Mouse (Mus musculus) midbrain, embryonic 11.5 days (tissue): Measurements from ENCODE around the gene Ms4a3. TPM values are rescaled to one million over a fixed set of nuclear protein-coding genes. Genes with fewer than 3 reads are reported as not detected.
A peak's percentile ranks its signal among the peaks of the same experiment; 100 is the strongest.

Experiments
- ATAC-seq: fragments of 200-750 bp; cut with Nextera tagmentation; 2 replicates; pipeline ENCODE4 v1.8.0; 2017; ENCODE audit warnings: moderate TSS enrichment, moderate library complexity; ENCODE audit not compliant: low FRiP score
- DNase-seq: peaks from one replicate; pipeline ENCODE4 v3.0.0; 2015; ENCODE audit warnings: low spot score; ENCODE audit errors: missing footprints
- H3K27ac ChIP-seq: fragments of 300-500 bp; sonication (generic); 2 replicates; pipeline ENCODE4 v1.5.1; 2014; ENCODE audit warnings: low read depth, low read length
- H3K27me3 ChIP-seq: fragments of 300-500 bp; sonication (generic); 2 replicates; pipeline ENCODE4 v1.6.1; 2014; ENCODE audit warnings: mild to moderate bottlenecking, low read length, moderate library complexity, mixed read lengths; ENCODE audit not compliant: control insufficient read depth, insufficient read depth
- H3K36me3 ChIP-seq: fragments of 300-500 bp; sonication (generic); 2 replicates; pipeline ENCODE4 v1.6.1; 2014; ENCODE audit warnings: mild to moderate bottlenecking, low read length, moderate library complexity, mixed read lengths; ENCODE audit not compliant: control insufficient read depth, insufficient read depth
- H3K4me1 ChIP-seq: fragments of 300-500 bp; sonication (generic); 2 replicates; pipeline ENCODE4 v1.6.1; 2014; ENCODE audit warnings: low read length; ENCODE audit not compliant: control insufficient read depth, insufficient read depth
- H3K4me2 ChIP-seq: fragments of 300-500 bp; sonication (generic); 2 replicates; pipeline ENCODE4 v1.6.1; 2014; ENCODE audit warnings: mild to moderate bottlenecking, moderate library complexity
- H3K4me3 ChIP-seq: fragments of 300-500 bp; sonication (generic); 2 replicates; pipeline ENCODE4 v1.5.1; 2014; ENCODE audit warnings: low read depth, low read length
- H3K9ac ChIP-seq: fragments of 300-500 bp; sonication (generic); 2 replicates; pipeline ENCODE4 v1.6.1; 2014; ENCODE audit warnings: low read length
- H3K9me3 ChIP-seq: fragments of 300-500 bp; sonication (generic); 2 replicates; pipeline ENCODE4 v1.6.1; 2016; ENCODE audit warnings: low read length; ENCODE audit not compliant: control insufficient read depth
- WGBS: fragments of 180-500 bp; shearing (Covaris S2); extraction: QIAGEN DNeasy Blood & Tissue Kit; methylation state at CpG from one replicate; pipeline ENCODE4 v1.1.7; 2014; 5-methylcytosine and 5-hydroxymethylcytosine counted together
- polyA plus RNA-seq: library from polyadenylated mRNA; unstranded; fragments of >200 nt; fragmentation: Nextera tagmentation; extraction: Ambion mirVana; gene quantifications from 2 replicates; pipeline ENCODE4 v1.2.1, GENCODE M21; 2014

Ms4a3 gene
- polyA plus RNA-seq, 1 experiment from 2014 or later, result 0.14 TPM

GRCm38 (mm10) chr19:11625231-11625630 lies 15.4 kb downstream of the Ms4a3 start:
- no peaks in the 10 kb centered on the region for H3K4me1 ChIP-seq
- H3K27me3 ChIP-seq, result no peaks in the 10 kb centered on the region
- H3K27ac ChIP-seq, result no peak overlapping the region
- H3K9ac ChIP-seq, result no peak overlapping the region
- H3K36me3 ChIP-seq, result no peaks in the 10 kb centered on the region
- no peak overlapping the region for H3K4me2 ChIP-seq
- 90% methylated on average over 5 of the region's 5 CpGs for WGBS
- ATAC-seq (no peak), DNase-seq (no peak)
- no peaks in the 10 kb centered on the region for H3K9me3 ChIP-seq
- H3K4me3 ChIP-seq, result no peak overlapping the region

- DNase-seq (no peak), ATAC-seq (no peak)
- H3K9me3 ChIP-seq, result no peaks in the 10 kb centered on the region
- no peak overlapping the region for H3K4me2 ChIP-seq
- H3K27me3 ChIP-seq, result no peaks in the 10 kb centered on the region
- H3K27ac ChIP-seq, result no peak overlapping the region
- no peaks in the 10 kb centered on the region for H3K36me3 ChIP-seq
- no peaks in the 10 kb centered on the region for H3K4me1 ChIP-seq
- H3K4me3 ChIP-seq, result no peak overlapping the region
- H3K9ac ChIP-seq, result no peak overlapping the region
Measured at GRCm38 (mm10) chr19:11624800-11625199, 15.9 kb downstream of the Ms4a3 start.

GRCm38 (mm10) chr19:11623551-11623950 lies 17.1 kb downstream of the Ms4a3 start, which contains the start of gene Ms4a2:
Gene Ms4a2, minus strand, starts transcription at chr19:11623719.
- no peak within 1 kb of the TSS for H3K4me3 ChIP-seq
- ATAC-seq, result no peak
- no peaks in the 10 kb centered on the region for H3K9me3 ChIP-seq
- no peak within 1 kb of the TSS for H3K4me2 ChIP-seq
- no peak for DNase-seq
- H3K27ac ChIP-seq, result no peak within 1 kb of the TSS
- H3K4me1 ChIP-seq, result no peaks in the 10 kb centered on the region
- H3K36me3 ChIP-seq, result no peaks in the 10 kb centered on the region
- no peak within 1 kb of the TSS for H3K9ac ChIP-seq
- H3K27me3 ChIP-seq, result no peaks in the 10 kb centered on the region
- WGBS, result 86% methylated on average over 2 of the region's 2 CpGs

- Histone ChIP-seq H3K27me3 (no peaks in the 10 kb centered on the region), H3K4me2 (no peak overlapping the region), H3K4me1 (no peaks in the 10 kb centered on the region), H3K9me3 (no peaks in the 10 kb centered on the region), H3K27ac (no peak overlapping the region), H3K4me3 (no peak overlapping the region), H3K9ac (no peak overlapping the region), H3K36me3 (no peaks in the 10 kb centered on the region)
- DNase-seq, result no peak
- ATAC-seq, result no peak
Measured at GRCm38 (mm10) chr19:11617983-11618382, 22.7 kb downstream of the Ms4a3 start.

- Histone ChIP-seq H3K4me3 (no peak overlapping the region), H3K9ac (no peak overlapping the region), H3K9me3 (no peaks in the 10 kb centered on the region), H3K4me2 (no peak overlapping the region), H3K36me3 (no peaks in the 10 kb centered on the region), H3K27me3 (no peaks in the 10 kb centered on the region), H3K4me1 (no peaks in the 10 kb centered on the region), H3K27ac (no peak overlapping the region)
- DNase-seq (no peak), ATAC-seq (no peak)
- whole genome bisulfite sequencing, result 75% methylated on average over 2 of the region's 2 CpGs
Measured at GRCm38 (mm10) chr19:11614805-11615204, 25.8 kb downstream of the Ms4a3 start.

- Histone ChIP-seq H3K9me3 (no peaks in the 10 kb centered on the region), H3K4me2 (no peak overlapping the region), H3K36me3 (no peaks in the 10 kb centered on the region), H3K4me1 (no peaks in the 10 kb centered on the region), H3K4me3 (no peak overlapping the region), H3K9ac (no peak overlapping the region), H3K27ac (no peak overlapping the region), H3K27me3 (no peaks in the 10 kb centered on the region)
- ATAC-seq (no peak), DNase-seq (no peak)
- WGBS, result 84% methylated on average over 8 of the region's 8 CpGs
Measured at GRCm38 (mm10) chr19:11613776-11614443, 26.7 kb downstream of the Ms4a3 start.

- H3K9ac ChIP-seq, result no peak overlapping the region
- no peak overlapping the region for H3K27ac ChIP-seq
- no peaks in the 10 kb centered on the region for H3K36me3 ChIP-seq
- DNase-seq (no peak), ATAC-seq (no peak)
- H3K4me2 ChIP-seq, result no peak overlapping the region
- no peaks in the 10 kb centered on the region for H3K27me3 ChIP-seq
- H3K4me3 ChIP-seq, result no peak overlapping the region
- no peaks in the 10 kb centered on the region for H3K9me3 ChIP-seq
- no peaks in the 10 kb centered on the region for H3K4me1 ChIP-seq
- 97% methylated on average over 1 of the region's 1 CpGs for whole genome bisulfite sequencing
Measured at GRCm38 (mm10) chr19:11613084-11613483, 27.6 kb downstream of the Ms4a3 start.

GRCm38 (mm10) chr19:11612293-11612692 lies 28.4 kb downstream of the Ms4a3 start:
- 79% methylated on average over 2 of the region's 2 CpGs for WGBS
- no peak overlapping the region for H3K4me3 ChIP-seq
- H3K4me2 ChIP-seq, result no peak overlapping the region
- H3K27ac ChIP-seq, result no peak overlapping the region
- H3K36me3 ChIP-seq, result no peaks in the 10 kb centered on the region
- no peaks in the 10 kb centered on the region for H3K9me3 ChIP-seq
- no peaks in the 10 kb centered on the region for H3K4me1 ChIP-seq
- no peaks in the 10 kb centered on the region for H3K27me3 ChIP-seq
- no peak for DNase-seq
- H3K9ac ChIP-seq, result no peak overlapping the region
- ATAC-seq, result no peak

GRCm38 (mm10) chr19:11611541-11611945 lies 29.1 kb downstream of the Ms4a3 start:
- H3K36me3 ChIP-seq, result no peaks in the 10 kb centered on the region
- no peak overlapping the region for H3K4me3 ChIP-seq
- H3K9ac ChIP-seq, result no peak overlapping the region
- no peaks in the 10 kb centered on the region for H3K9me3 ChIP-seq
- DNase-seq (peak; percentile 86), ATAC-seq (peak; percentile 87)
- H3K27ac ChIP-seq, result no peak overlapping the region
- no peak overlapping the region for H3K4me2 ChIP-seq
- WGBS, result 31% methylated on average over 6 of the region's 6 CpGs
- H3K27me3 ChIP-seq, result no peaks in the 10 kb centered on the region
- no peaks in the 10 kb centered on the region for H3K4me1 ChIP-seq
